Mouse (Mus musculus) embryonic facial prominence, embryonic 15.5 days (tissue): ENCODE data around the gene Chchd5. TPM values are rescaled to one million over a fixed set of nuclear protein-coding genes. Genes with fewer than 3 reads are reported as not detected.

Experiments used
- ATAC-seq: fragments of 200-750 bp; cut with Nextera tagmentation; 2 replicates; pipeline ENCODE4 v1.8.0; 2017; ENCODE audit warnings: low read depth, moderate TSS enrichment; ENCODE audit not compliant: insufficient number of reproducible peaks, low FRiP score, low TSS enrichment
- H3K27ac ChIP-seq: fragments of 300-500 bp; sonication (generic); replicated peaks from 2 replicates; pipeline ENCODE4 v1.5.1; 2015; ENCODE audit warnings: mild to moderate bottlenecking, inconsistent platforms
- H3K27me3 ChIP-seq: fragments of 300-500 bp; sonication (generic); 2 replicates; pipeline ENCODE4 v1.6.1; 2015; ENCODE audit warnings: inconsistent platforms
- H3K36me3 ChIP-seq: fragments of 300-500 bp; sonication (generic); 2 replicates; pipeline ENCODE4 v1.6.1; 2015; ENCODE audit warnings: mild to moderate bottlenecking, inconsistent platforms
- H3K4me1 ChIP-seq: fragments of 300-500 bp; sonication (generic); 2 replicates; pipeline ENCODE4 v1.6.1; 2015; ENCODE audit warnings: inconsistent platforms
- H3K4me2 ChIP-seq: fragments of 300-500 bp; sonication (generic); replicated peaks from 2 replicates; pipeline ENCODE4 v1.6.1; 2015; ENCODE audit warnings: mild to moderate bottlenecking, inconsistent platforms
- H3K4me3 ChIP-seq: fragments of 300-500 bp; sonication (generic); replicated peaks from 2 replicates; pipeline ENCODE4 v1.5.1; 2015; ENCODE audit warnings: mild to moderate bottlenecking, inconsistent platforms
- H3K9ac ChIP-seq: fragments of 300-500 bp; sonication (generic); 2 replicates; pipeline ENCODE4 v1.6.1; 2015; ENCODE audit warnings: inconsistent platforms
- H3K9me3 ChIP-seq: fragments of 300-500 bp; sonication (generic); replicated peaks from 2 replicates; pipeline ENCODE4 v1.6.1; 2016; ENCODE audit warnings: inconsistent platforms
- WGBS: fragments of 180-500 bp; shearing (Covaris S2); methylation state at CpG from one replicate; pipeline ENCODE4 v1.1.7; 2015; 5-methylcytosine and 5-hydroxymethylcytosine counted together
- polyA plus RNA-seq: library from polyadenylated mRNA; unstranded; fragments of >200 nt; fragmentation: Nextera tagmentation; extraction: Ambion mirVana; gene quantifications from 2 replicates; pipeline ENCODE4 v1.2.1, GENCODE M21; 2015

Chchd5 gene
- 25.2 and 26.8 TPM in 2 replicates for polyA plus RNA-seq

- 0 out of 2 replicates have a peak, but pooled peaks cover 6% of the 10 kb centered on the region for H3K9me3 ChIP-seq
- 0% methylated on average over 35 of the region's 35 CpGs for WGBS
- H3K4me2 ChIP-seq: peak within 1 kb of the TSS; percentile 79
- peaks cover 16% of the 10 kb centered on the region for H3K4me1 ChIP-seq
- no peaks in the 10 kb centered on the region for H3K27me3 ChIP-seq
- H3K36me3 ChIP-seq: peaks cover 47% of the 10 kb centered on the region
- ATAC-seq: peak; percentile 100
- peak within 1 kb of the TSS; percentile 77 for H3K9ac ChIP-seq
- peak within 1 kb of the TSS; percentile 96 for H3K27ac ChIP-seq
- H3K4me3 ChIP-seq: peak within 1 kb of the TSS; percentile 76
Observed at GRCm38 (mm10) chr2:129129412-129129929, at the start of gene Chchd5. Gene Chchd5 (plus strand): TSS chr2:129129700.

DNA sequence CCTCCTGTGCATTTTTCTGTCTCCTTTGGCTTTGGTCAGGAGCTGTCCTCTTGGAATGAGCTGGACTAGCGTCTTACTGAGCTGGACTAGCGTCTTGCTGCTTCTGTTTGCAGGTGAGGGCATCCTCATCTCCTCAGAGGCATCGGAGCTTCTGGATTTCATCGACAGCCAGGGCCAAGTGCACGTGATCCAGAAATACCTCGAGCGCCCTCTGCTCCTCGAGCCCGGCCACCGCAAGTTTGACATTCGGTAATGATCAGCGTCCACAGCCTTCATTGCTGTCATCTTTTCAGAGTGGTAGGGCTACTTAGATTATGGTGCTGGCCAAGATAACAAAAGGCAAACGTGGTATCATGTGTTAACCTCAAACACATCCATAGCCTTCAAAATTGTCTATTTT lies 48.4 kb upstream of the Chchd5 start:
- Histone ChIP-seq H3K27ac (no peak overlapping the region), H3K9me3 (no peaks in the 10 kb centered on the region), H3K4me2 (no peak overlapping the region), H3K4me3 (no peak overlapping the region), H3K27me3 (no peaks in the 10 kb centered on the region), H3K9ac (no peak overlapping the region), H3K4me1 (no peaks in the 10 kb centered on the region), H3K36me3 (peaks cover 55% of the 10 kb centered on the region)
- no peak for ATAC-seq
- 65% methylated on average over 13 of the region's 13 CpGs for WGBS

DNA sequence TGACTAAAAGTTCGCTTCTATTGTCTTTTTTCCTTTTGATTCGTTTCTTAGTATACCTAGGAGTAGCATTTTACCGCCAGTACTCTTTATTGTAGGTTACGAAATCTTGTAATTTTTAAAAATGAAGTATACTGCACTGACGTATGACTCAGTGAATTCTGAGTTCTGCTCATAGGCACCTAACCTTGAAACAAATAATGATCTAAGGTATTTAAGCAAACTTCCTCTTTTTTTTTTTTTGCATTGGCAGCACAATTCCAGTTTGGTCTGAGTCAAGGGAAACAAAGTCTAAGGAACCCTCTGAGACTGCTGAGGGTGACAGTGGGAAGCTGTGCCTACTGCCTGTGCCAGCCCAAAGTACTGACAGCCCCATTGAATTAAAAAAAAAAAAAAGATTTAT lies 46.0 kb upstream of the Chchd5 start:
- 92% methylated on average over 5 of the region's 5 CpGs for WGBS
- H3K4me2 ChIP-seq: no peak overlapping the region
- H3K36me3 ChIP-seq: peaks cover 49% of the 10 kb centered on the region
- no peaks in the 10 kb centered on the region for H3K9me3 ChIP-seq
- no peak overlapping the region for H3K4me3 ChIP-seq
- no peak overlapping the region for H3K9ac ChIP-seq
- H3K4me1 ChIP-seq: no peaks in the 10 kb centered on the region
- ATAC-seq: no peak
- no peak overlapping the region for H3K27ac ChIP-seq
- no peaks in the 10 kb centered on the region for H3K27me3 ChIP-seq

DNA sequence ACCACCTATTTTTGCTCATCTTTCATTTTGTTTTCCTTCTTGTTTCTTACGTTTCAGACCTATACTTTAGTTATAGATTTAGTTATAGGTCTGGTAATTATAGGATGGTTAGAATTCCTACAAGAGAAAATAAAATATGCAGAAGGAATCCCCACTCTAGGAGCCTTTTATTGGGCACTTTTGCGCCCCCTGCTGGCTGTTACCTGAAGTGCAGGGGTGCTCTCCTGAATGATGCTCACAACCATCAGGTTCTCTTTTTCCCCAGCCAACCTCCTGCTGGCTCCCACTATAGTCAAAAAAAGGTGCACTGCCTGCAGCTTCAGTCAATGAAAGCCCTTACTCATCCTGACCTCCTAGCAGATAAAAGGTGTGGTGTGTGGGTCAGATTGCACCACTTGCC lies 44.5 kb upstream of the Chchd5 start:
- no peak overlapping the region for H3K4me3 ChIP-seq
- ATAC-seq: no peak
- no peak overlapping the region for H3K27ac ChIP-seq
- 47% methylated on average over 2 of the region's 2 CpGs for WGBS
- H3K9ac ChIP-seq: no peak overlapping the region
- no peaks in the 10 kb centered on the region for H3K4me1 ChIP-seq
- H3K27me3 ChIP-seq: no peaks in the 10 kb centered on the region
- no peaks in the 10 kb centered on the region for H3K9me3 ChIP-seq
- H3K4me2 ChIP-seq: no peak overlapping the region
- H3K36me3 ChIP-seq: peaks cover 52% of the 10 kb centered on the region

- no peak for ATAC-seq
- H3K9ac ChIP-seq: no peak overlapping the region
- H3K27ac ChIP-seq: no peak overlapping the region
- 79% methylated on average over 1 of the region's 1 CpGs for WGBS
- no peaks in the 10 kb centered on the region for H3K27me3 ChIP-seq
- H3K9me3 ChIP-seq: no peaks in the 10 kb centered on the region
- H3K4me2 ChIP-seq: no peak overlapping the region
- no peak overlapping the region for H3K4me3 ChIP-seq
- peaks cover 42% of the 10 kb centered on the region for H3K36me3 ChIP-seq
- no peaks in the 10 kb centered on the region for H3K4me1 ChIP-seq
Observed at GRCm38 (mm10) chr2:129087520-129087919, 42.0 kb upstream of the Chchd5 start.

DNA sequence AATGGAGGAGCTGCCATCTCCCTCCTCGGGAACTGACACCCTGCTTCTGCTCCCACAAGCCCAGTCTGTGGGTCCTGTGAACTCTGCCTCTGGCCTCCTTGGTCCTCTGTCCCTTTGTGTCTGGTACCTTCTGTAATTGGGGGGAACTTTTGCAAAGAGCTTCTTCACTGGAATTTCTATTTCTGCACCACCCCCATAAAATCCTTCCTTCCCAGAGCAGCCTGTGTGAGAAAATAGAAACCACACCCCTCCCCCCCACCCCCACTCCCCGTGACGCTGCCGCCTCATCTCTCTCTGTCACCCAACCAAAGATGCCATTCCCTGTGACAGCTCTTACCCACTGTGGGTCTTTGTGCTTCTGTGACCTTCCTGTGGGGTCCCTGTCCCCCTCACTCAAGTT lies 39.1 kb upstream of the Chchd5 start:
- H3K4me1 ChIP-seq: no peaks in the 10 kb centered on the region
- no peaks in the 10 kb centered on the region for H3K9me3 ChIP-seq
- H3K4me2 ChIP-seq: no peak overlapping the region
- H3K36me3 ChIP-seq: peaks cover 62% of the 10 kb centered on the region
- no peak for ATAC-seq
- no peak overlapping the region for H3K9ac ChIP-seq
- 67% methylated on average over 4 of the region's 4 CpGs for WGBS
- H3K4me3 ChIP-seq: no peak overlapping the region
- H3K27ac ChIP-seq: no peak overlapping the region
- no peaks in the 10 kb centered on the region for H3K27me3 ChIP-seq

GRCm38 (mm10) chr2:129092810-129093209 lies 36.7 kb upstream of the Chchd5 start:
- peaks cover 42% of the 10 kb centered on the region for H3K36me3 ChIP-seq
- H3K4me1 ChIP-seq: no peaks in the 10 kb centered on the region
- ATAC-seq: no peak
- H3K9me3 ChIP-seq: no peaks in the 10 kb centered on the region
- H3K27ac ChIP-seq: no peak overlapping the region
- WGBS: 86% methylated on average over 12 of the region's 12 CpGs
- H3K4me2 ChIP-seq: no peak overlapping the region
- H3K9ac ChIP-seq: no peak overlapping the region
- no peaks in the 10 kb centered on the region for H3K27me3 ChIP-seq
- no peak overlapping the region for H3K4me3 ChIP-seq

- no peak overlapping the region for H3K9ac ChIP-seq
- WGBS: 86% methylated on average over 18 of the region's 18 CpGs
- no peak overlapping the region for H3K27ac ChIP-seq
- H3K4me1 ChIP-seq: no peaks in the 10 kb centered on the region
- peaks cover 32% of the 10 kb centered on the region for H3K36me3 ChIP-seq
- no peaks in the 10 kb centered on the region for H3K27me3 ChIP-seq
- no peak overlapping the region for H3K4me3 ChIP-seq
- no peak overlapping the region for H3K4me2 ChIP-seq
- ATAC-seq: no peak
- H3K9me3 ChIP-seq: no peaks in the 10 kb centered on the region
Observed at GRCm38 (mm10) chr2:129093926-129094724, 35.4 kb upstream of the Chchd5 start.

- WGBS: under 1% methylated on average over 35 of the region's 35 CpGs
- H3K27ac ChIP-seq: no peak within 1 kb of the TSS; the same call in 1 of the 2 replicates
- H3K36me3 ChIP-seq: peaks cover 30% of the 10 kb centered on the region
- no peaks in the 10 kb centered on the region for H3K27me3 ChIP-seq
- peaks cover 4% of the 10 kb centered on the region; the same call in 1 of the 2 replicates for H3K4me1 ChIP-seq
- peak; percentile 99 for ATAC-seq
- peak within 1 kb of the TSS; percentile 55 for H3K9ac ChIP-seq
- H3K9me3 ChIP-seq: no peaks in the 10 kb centered on the region
- H3K4me3 ChIP-seq: peak within 1 kb of the TSS; percentile 88
- H3K4me2 ChIP-seq: peak within 1 kb of the TSS; percentile 75
Observed at GRCm38 (mm10) chr2:129100784-129101310, 28.7 kb upstream of the Chchd5 start, which contains the start of gene Polr1b. Gene Polr1b (plus strand): TSS chr2:129100995.

- H3K4me2 ChIP-seq: no peak overlapping the region
- no peaks in the 10 kb centered on the region for H3K9me3 ChIP-seq
- no peak overlapping the region for H3K4me3 ChIP-seq
- no peaks in the 10 kb centered on the region for H3K4me1 ChIP-seq
- no peaks in the 10 kb centered on the region for H3K27me3 ChIP-seq
- peaks cover 76% of the 10 kb centered on the region for H3K36me3 ChIP-seq
- H3K27ac ChIP-seq: no peak overlapping the region
- no peak overlapping the region for H3K9ac ChIP-seq
- ATAC-seq: no peak
- WGBS: 82% methylated on average over 5 of the region's 5 CpGs
Observed at GRCm38 (mm10) chr2:129112924-129113323, 16.6 kb upstream of the Chchd5 start.

DNA sequence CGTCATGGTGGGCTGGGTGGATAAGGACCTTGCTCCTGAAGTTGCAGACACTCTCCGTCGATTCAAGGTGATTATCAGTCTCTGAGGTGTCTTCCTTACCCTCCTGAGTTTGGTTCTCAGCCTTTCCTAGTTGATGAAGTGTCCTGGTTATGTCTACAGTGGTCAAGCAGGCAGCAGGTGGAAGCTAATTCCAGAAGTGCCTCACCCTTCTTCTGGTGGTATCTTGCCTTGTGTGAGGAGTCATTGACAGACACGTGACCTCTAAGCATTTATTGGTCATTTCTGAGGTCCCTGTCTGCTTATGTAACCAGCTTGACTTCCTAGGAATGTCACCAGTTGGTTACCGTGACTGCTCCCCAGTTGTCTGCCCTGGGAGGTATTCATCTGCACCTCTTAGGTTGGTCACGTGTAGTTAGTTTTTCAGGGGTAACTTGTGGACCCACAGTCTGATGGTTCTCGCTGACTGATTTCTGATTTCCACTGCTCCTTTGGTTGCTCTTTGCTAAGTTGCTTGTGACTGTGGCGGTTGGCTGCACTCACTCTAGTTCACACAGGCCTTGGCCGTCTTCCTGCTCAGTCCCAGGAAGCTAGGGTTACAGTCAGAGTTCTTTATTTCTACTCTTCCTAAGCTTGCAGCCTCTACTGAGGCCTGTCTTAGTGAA lies 13.7 kb upstream of the Chchd5 start:
- H3K4me2 ChIP-seq: no peak overlapping the region
- peaks cover 90% of the 10 kb centered on the region for H3K36me3 ChIP-seq
- no peak overlapping the region for H3K27ac ChIP-seq
- ATAC-seq: no peak
- H3K4me1 ChIP-seq: no peaks in the 10 kb centered on the region
- no peaks in the 10 kb centered on the region for H3K9me3 ChIP-seq
- H3K9ac ChIP-seq: no peak overlapping the region
- no peaks in the 10 kb centered on the region for H3K27me3 ChIP-seq
- no peak overlapping the region for H3K4me3 ChIP-seq
- 91% methylated on average over 9 of the region's 9 CpGs for WGBS
